Comparison of ENCODE assay signal across 25 mouse cellular contexts in the genomic region with DNA sequence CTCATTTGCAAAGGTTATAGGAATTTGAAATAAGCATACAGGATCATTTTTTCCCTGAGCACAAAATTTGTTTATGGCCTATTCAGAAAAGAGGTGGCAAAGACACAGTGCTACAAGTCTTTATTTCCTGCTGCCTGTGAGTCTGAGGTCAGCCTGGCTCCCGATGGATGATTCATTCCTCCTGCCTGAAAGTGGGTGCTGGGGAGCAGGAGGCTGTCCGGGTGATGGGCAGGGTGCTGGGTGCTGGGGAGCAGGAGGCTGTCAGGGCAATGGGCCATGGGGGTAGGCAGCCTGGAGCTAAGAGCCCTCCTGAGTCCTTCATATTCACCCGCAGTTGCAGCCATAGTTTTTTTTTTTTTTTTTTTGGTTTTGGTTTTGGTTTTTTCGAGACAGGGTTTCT.
"Had no signal": no experiment of that assay in that cellular context is flagged by ENCODE, and none has a peak within 500 bp of the region (broad histone marks: within the 10 kb centered on the region; RNA-seq: fewer than 3 reads in every experiment).

No protein-coding gene starts in this region.

- H3K36me3 ChIP-seq: limb, embryonic 13.5 days; midbrain, embryonic 15.5 days; neural tube, embryonic 12.5 days; neural tube, embryonic 15.5 days had no signal

- H3K27ac ChIP-seq: layer of hippocampus, adult 2 months; left cerebral cortex, adult 2 months; limb, embryonic 13.5 days; liver, embryonic 14.5 days; macrophage; midbrain, embryonic 15.5 days; neural tube, embryonic 12.5 days; neural tube, embryonic 15.5 days; stomach, postnatal 0 days had no signal

- DNase-seq: kidney, adult 18-20 months; kidney, adult 9 months; kidney, postnatal 25 days; layer of hippocampus, adult 9-11 months; layer of hippocampus, postnatal 36 days; liver; liver, postnatal 0 days; lung, embryonic 14.5 days; right cerebral cortex, adult 18-20 months; right cerebral cortex, postnatal 14 days; right cerebral cortex, postnatal 4 days; thymus, adult 2 months; thymus, postnatal 14 days; thymus, postnatal 4 days had no signal

- H3K27me3 ChIP-seq: limb, embryonic 13.5 days had no signal

- H3K9me3 ChIP-seq: limb, embryonic 13.5 days; midbrain, embryonic 15.5 days; neural tube, embryonic 12.5 days; neural tube, embryonic 15.5 days had no signal

- ATAC-seq: liver, postnatal 0 days; lung, postnatal 0 days; midbrain, embryonic 15.5 days had no signal

- H3K4me2 ChIP-seq: limb, embryonic 13.5 days; lung, embryonic 14.5 days; midbrain, embryonic 11.5 days; midbrain, embryonic 15.5 days; neural tube, embryonic 12.5 days; neural tube, embryonic 15.5 days had no signal

- H3K4me1 ChIP-seq: limb, embryonic 13.5 days; midbrain, embryonic 15.5 days; neural tube, embryonic 12.5 days; neural tube, embryonic 15.5 days had no signal

- H3K4me3 ChIP-seq: layer of hippocampus, adult 2 months; left cerebral cortex, adult 2 months; limb, embryonic 13.5 days; midbrain, embryonic 15.5 days; neural tube, embryonic 12.5 days; neural tube, embryonic 15.5 days had no signal

- H3K9ac ChIP-seq: limb, embryonic 13.5 days; liver, embryonic 14.5 days; liver, postnatal 0 days; lung, embryonic 14.5 days; midbrain, embryonic 15.5 days; neural tube, embryonic 12.5 days; neural tube, embryonic 15.5 days had no signal
